Mouse (Mus musculus): ENCODE results near the gene Iqch. TPM values are rescaled to one million over a fixed set of nuclear protein-coding genes. Genes with fewer than 3 reads are reported as not detected.
"Not testable (repeated sequence)": the region's sequence is repeated elsewhere in the genome, so short reads cannot be mapped to it uniquely, and the experiment has no call there.

Iqch gene
- polyA plus RNA-seq, 1 experiment from 2014 or later = not detected

- peaks cover 13% of the 10 kb centered on the region; the same call in 1 of the 2 replicates for H3K27me3 ChIP-seq
- not testable (repeated sequence) for H3K4me2 ChIP-seq; ATAC-seq (ENCODE audit: low FRiP score); H3K27ac ChIP-seq; H3K36me3 ChIP-seq (replicated peaks); H3K9ac ChIP-seq; H3K9me3 ChIP-seq; H3K4me3 ChIP-seq (replicated peaks); H3K4me1 ChIP-seq
- WGBS = 82% methylated on average over 6 of the region's 6 CpGs
Observed at GRCm38 (mm10) chr9:63550701-63551100, 51.6 kb downstream of the Iqch start.

- Histone ChIP-seq H3K9me3 (no peaks in the 10 kb centered on the region), H3K4me1 (no peaks in the 10 kb centered on the region), H3K27ac (no peak overlapping the region), H3K36me3 (replicated peaks) (no peaks in the 10 kb centered on the region), H3K4me2 (no peak overlapping the region), H3K27me3 (peaks cover 13% of the 10 kb centered on the region; the same call in 1 of the 2 replicates), H3K4me3 (replicated peaks) (no peak overlapping the region), H3K9ac (no peak overlapping the region)
- ATAC-seq (ENCODE audit: low FRiP score) = no peak
- WGBS = 89% methylated on average over 5 of the region's 5 CpGs
Observed at GRCm38 (mm10) chr9:63548966-63549365, 53.3 kb downstream of the Iqch start.

DNA sequence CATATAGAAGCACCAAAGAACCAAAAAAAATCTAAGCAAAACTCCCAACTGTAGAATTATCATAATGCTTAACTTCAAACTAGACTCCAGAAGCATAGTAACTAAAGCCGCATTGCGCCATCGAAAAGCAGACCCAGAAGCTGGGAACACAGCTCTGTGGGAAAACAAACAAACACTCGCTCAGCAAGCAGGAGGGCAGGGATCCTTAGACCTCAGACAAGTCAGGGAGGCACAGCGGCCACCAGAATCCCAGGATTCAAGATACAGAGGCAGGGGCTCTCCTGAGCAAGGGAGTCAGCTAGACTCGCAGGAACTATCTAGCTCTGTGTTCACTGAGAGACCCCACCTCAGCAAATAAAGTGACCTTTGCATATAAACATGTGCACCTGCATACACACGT, 60.4 kb downstream of the Iqch start:
- peaks cover 12% of the 10 kb centered on the region for H3K27me3 ChIP-seq
- no peak overlapping the region for H3K9ac ChIP-seq
- H3K36me3 ChIP-seq (replicated peaks) = no peaks in the 10 kb centered on the region
- no peaks in the 10 kb centered on the region for H3K9me3 ChIP-seq
- H3K4me1 ChIP-seq = no peaks in the 10 kb centered on the region
- WGBS = 72% methylated on average over 7 of the region's 7 CpGs
- ATAC-seq (ENCODE audit: low FRiP score) = no peak
- no peak overlapping the region for H3K4me2 ChIP-seq
- H3K4me3 ChIP-seq (replicated peaks) = no peak overlapping the region
- H3K27ac ChIP-seq = no peak overlapping the region

GRCm38 (mm10) chr9:63541301-63541700, 61.0 kb downstream of the Iqch start:
- 86% methylated on average over 7 of the region's 7 CpGs for WGBS
- no peak for ATAC-seq (ENCODE audit: low FRiP score)

GRCm38 (mm10) chr9:63537489-63537888, 64.8 kb downstream of the Iqch start:
- Histone ChIP-seq H3K4me2 (no peak overlapping the region), H3K4me3 (replicated peaks) (no peak overlapping the region), H3K27ac (no peak overlapping the region), H3K36me3 (replicated peaks) (no peaks in the 10 kb centered on the region), H3K9me3 (no peaks in the 10 kb centered on the region), H3K9ac (no peak overlapping the region), H3K4me1 (peaks cover 33% of the 10 kb centered on the region), H3K27me3 (peaks cover 42% of the 10 kb centered on the region)
- no peak for ATAC-seq (ENCODE audit: low FRiP score)
- 88% methylated on average over 4 of the region's 4 CpGs for WGBS

More at GRCm38 (mm10) chr9:63541301-63541700, 61.0 kb downstream of the Iqch start:
- H3K36me3 ChIP-seq (replicated peaks) = no peaks in the 10 kb centered on the region
- no peaks in the 10 kb centered on the region for H3K9me3 ChIP-seq
- no peak overlapping the region for H3K27ac ChIP-seq
- H3K27me3 ChIP-seq = peaks cover 15% of the 10 kb centered on the region
- no peak overlapping the region for H3K4me3 ChIP-seq (replicated peaks)
- no peaks in the 10 kb centered on the region for H3K4me1 ChIP-seq
- no peak overlapping the region for H3K9ac ChIP-seq
- no peak overlapping the region for H3K4me2 ChIP-seq

GRCm38 (mm10) chr9:63535042-63535441, 67.3 kb downstream of the Iqch start:
- Histone ChIP-seq H3K9ac (no peak overlapping the region), H3K4me3 (replicated peaks) (no peak overlapping the region), H3K27me3 (peaks cover 50% of the 10 kb centered on the region), H3K9me3 (no peaks in the 10 kb centered on the region), H3K4me1 (peaks cover 33% of the 10 kb centered on the region), H3K27ac (peak overlapping the region; percentile 22; the same call in 1 of the 2 replicates), H3K36me3 (replicated peaks) (no peaks in the 10 kb centered on the region), H3K4me2 (no peak overlapping the region)
- ATAC-seq (ENCODE audit: low FRiP score) = peak; percentile 53; the same call in 1 of the 2 replicates
- WGBS = 14% methylated on average over 6 of the region's 6 CpGs

- ATAC-seq (ENCODE audit: low FRiP score) = peak; percentile 69; the same call in 1 of the 2 replicates
- no peak overlapping the region for H3K4me3 ChIP-seq (replicated peaks)
- H3K9me3 ChIP-seq = no peaks in the 10 kb centered on the region
- WGBS = under 1% methylated on average over 7 of the region's 7 CpGs
- no peaks in the 10 kb centered on the region for H3K36me3 ChIP-seq (replicated peaks)
- peak overlapping the region; percentile 22; the same call in 1 of the 2 replicates for H3K27ac ChIP-seq
- H3K27me3 ChIP-seq = peaks cover 57% of the 10 kb centered on the region
- H3K4me1 ChIP-seq = peaks cover 33% of the 10 kb centered on the region
- no peak overlapping the region; the same call in 1 of the 2 replicates for H3K9ac ChIP-seq
- peak overlapping the region; percentile 17; the same call in 1 of the 2 replicates for H3K4me2 ChIP-seq
Observed at GRCm38 (mm10) chr9:63534371-63534780, 67.9 kb downstream of the Iqch start.

DNA sequence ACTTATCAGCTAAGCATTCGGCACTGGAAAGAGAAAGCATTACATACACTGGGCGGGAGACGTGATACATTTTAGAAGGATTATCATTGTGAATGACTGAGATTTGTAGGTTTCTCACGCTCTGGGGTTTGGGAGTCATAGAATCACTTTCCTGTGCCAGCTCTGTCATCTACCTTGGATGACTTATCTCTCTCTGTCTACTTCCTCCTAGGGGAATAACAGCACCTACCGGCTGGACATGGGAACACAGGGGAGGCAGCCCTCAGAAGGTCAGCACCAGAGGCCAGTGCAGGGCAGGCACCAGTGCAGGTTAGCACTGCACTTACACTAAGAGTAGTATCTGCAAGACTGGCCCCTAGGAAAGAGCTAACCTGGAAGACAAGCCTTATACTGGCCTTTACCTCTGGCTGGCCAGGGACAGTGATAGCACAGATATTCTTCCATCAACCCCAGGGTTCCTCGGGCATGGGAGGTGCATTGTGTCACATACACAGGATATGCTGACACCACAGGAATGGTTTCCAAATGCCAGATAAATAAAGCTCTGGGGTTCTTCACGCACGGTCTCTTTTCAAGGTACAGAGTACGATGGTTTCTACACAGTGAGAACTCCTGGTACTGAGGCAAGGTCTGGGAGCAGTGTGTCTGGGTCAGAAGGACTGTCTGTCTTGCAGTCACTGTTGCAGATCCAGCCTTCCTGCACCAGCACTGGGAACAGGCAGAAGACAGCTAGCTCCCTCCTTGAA, 69.2 kb downstream of the Iqch start:
- H3K27ac ChIP-seq = no peak overlapping the region
- H3K36me3 ChIP-seq (replicated peaks) = no peaks in the 10 kb centered on the region
- H3K9ac ChIP-seq = no peak overlapping the region
- no peaks in the 10 kb centered on the region for H3K9me3 ChIP-seq
- peaks cover 33% of the 10 kb centered on the region for H3K4me1 ChIP-seq
- ATAC-seq (ENCODE audit: low FRiP score) = no peak
- WGBS = 74% methylated on average over 9 of the region's 9 CpGs
- H3K4me2 ChIP-seq = no peak overlapping the region
- H3K4me3 ChIP-seq (replicated peaks) = no peak overlapping the region
- peaks cover 68% of the 10 kb centered on the region for H3K27me3 ChIP-seq

DNA sequence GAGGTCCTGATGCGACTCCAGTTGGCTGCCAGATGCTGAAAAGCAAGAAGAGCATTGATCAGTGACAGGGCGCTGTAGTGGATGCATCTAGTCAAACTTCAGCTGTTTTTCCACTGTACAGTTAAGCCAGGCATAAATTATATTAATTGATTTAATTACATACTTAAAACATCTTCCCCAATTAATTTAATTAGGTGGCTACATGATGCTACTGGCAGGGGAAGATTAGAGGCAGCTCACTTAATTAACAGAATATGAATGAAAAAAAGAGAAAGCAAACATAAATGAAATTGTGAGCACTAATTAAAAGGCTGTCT, 78.4 kb downstream of the Iqch start:
- Histone ChIP-seq H3K27me3 (peaks cover 53% of the 10 kb centered on the region), H3K9ac (no peak overlapping the region), H3K27ac (no peak overlapping the region), H3K4me1 (peaks cover 12% of the 10 kb centered on the region; the same call in 1 of the 2 replicates), H3K4me3 (replicated peaks) (no peak overlapping the region), H3K9me3 (no peaks in the 10 kb centered on the region), H3K36me3 (replicated peaks) (no peaks in the 10 kb centered on the region), H3K4me2 (no peak overlapping the region)
- peak; percentile 69; the same call in 1 of the 2 replicates for ATAC-seq (ENCODE audit: low FRiP score)
- 36% methylated on average over 2 of the region's 2 CpGs for WGBS

GRCm38 (mm10) chr9:63523251-63523936, 78.9 kb downstream of the Iqch start:
- Histone ChIP-seq H3K9ac (no peak overlapping the region), H3K27ac (no peak overlapping the region), H3K9me3 (no peaks in the 10 kb centered on the region), H3K27me3 (peaks cover 52% of the 10 kb centered on the region), H3K4me1 (peaks cover 12% of the 10 kb centered on the region; the same call in 1 of the 2 replicates), H3K36me3 (replicated peaks) (no peaks in the 10 kb centered on the region), H3K4me3 (replicated peaks) (no peak overlapping the region), H3K4me2 (no peak overlapping the region)
- ATAC-seq (ENCODE audit: low FRiP score) = peak; percentile 39; the same call in 1 of the 2 replicates
- 35% methylated on average over 14 of the region's 14 CpGs for WGBS

- H3K36me3 ChIP-seq (replicated peaks) = no peaks in the 10 kb centered on the region
- no peak overlapping the region for H3K4me3 ChIP-seq (replicated peaks)
- no peak overlapping the region for H3K4me2 ChIP-seq
- H3K27me3 ChIP-seq = peaks cover 66% of the 10 kb centered on the region
- peaks cover 4% of the 10 kb centered on the region; the same call in 1 of the 2 replicates for H3K4me1 ChIP-seq
- 84% methylated on average over 5 of the region's 5 CpGs for WGBS
- no peak overlapping the region for H3K27ac ChIP-seq
- no peak overlapping the region for H3K9ac ChIP-seq
- no peak for ATAC-seq (ENCODE audit: low FRiP score)
- H3K9me3 ChIP-seq = no peaks in the 10 kb centered on the region
Observed at GRCm38 (mm10) chr9:63512851-63513250, 89.4 kb downstream of the Iqch start.

DNA sequence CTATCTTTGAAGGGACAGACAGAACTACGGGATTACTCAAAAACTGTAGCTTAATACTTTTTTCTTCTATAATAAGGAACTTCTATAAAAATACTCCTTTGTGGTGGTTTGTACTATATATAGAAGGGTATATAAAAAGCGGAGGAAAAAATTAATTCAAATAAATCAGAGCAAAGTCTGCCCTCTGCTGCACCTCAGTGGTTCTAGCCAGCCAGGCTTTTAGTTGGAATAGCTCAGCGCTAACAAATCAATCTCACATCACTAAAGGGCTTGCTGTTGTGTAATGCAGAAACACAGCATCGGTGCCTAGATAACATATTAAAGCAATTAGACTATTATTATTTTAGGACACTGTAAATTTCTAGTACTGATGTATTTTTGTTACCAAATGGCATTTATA, 91.3 kb downstream of the Iqch start:
- peaks cover 64% of the 10 kb centered on the region for H3K27me3 ChIP-seq
- H3K4me1 ChIP-seq = peaks cover 4% of the 10 kb centered on the region; the same call in 1 of the 2 replicates
- no peak for ATAC-seq (ENCODE audit: low FRiP score)
- H3K4me3 ChIP-seq (replicated peaks) = no peak overlapping the region
- H3K9me3 ChIP-seq = no peaks in the 10 kb centered on the region
- WGBS = 91% methylated on average over 4 of the region's 4 CpGs
- no peak overlapping the region for H3K27ac ChIP-seq
- H3K36me3 ChIP-seq (replicated peaks) = no peaks in the 10 kb centered on the region
- H3K4me2 ChIP-seq = no peak overlapping the region
- no peak overlapping the region for H3K9ac ChIP-seq

Measured in forebrain, embryonic 12.5 days (tissue).